Mouse (Mus musculus): Measurements from ENCODE around the gene Tec. TPM values are rescaled to one million over a fixed set of nuclear protein-coding genes. Genes with fewer than 3 reads are reported as not detected.

The Tec gene
- total and polyA plus RNA-seq, 2 experiments: 6.6 to 24.7 TPM

GRCm38 (mm10) chr5:72867036-72867672 lies 1.1 kb downstream of the Tec start:
- TF ChIP-seq CTCF (IDR thresholded peaks at IDR 0.05; ENCODE audit: low read depth, low read length): no peak
- no peak for TF ChIP-seq POLR2A (IDR thresholded peaks at IDR 0.05; ENCODE audit: extremely low read depth, insufficient read depth, low read length)
- Histone ChIP-seq H3K27me3 (ENCODE audit: control insufficient read depth, insufficient read depth, low read length) (no peaks in the 10 kb centered on the region), H3K4me1 (ENCODE audit: control insufficient read depth, insufficient read depth, low read length) (peaks cover 10% of the 10 kb centered on the region; the same call in 1 of the 2 replicates), H3K36me3 (ENCODE audit: control insufficient read depth, insufficient read depth, low read length) (no peaks in the 10 kb centered on the region), H3K4me3 (ENCODE audit: insufficient read depth, low read depth, low read length) (peak overlapping the region; percentile 77), H3K79me2 (ENCODE audit: control insufficient read depth, insufficient read depth, low read length) (peaks cover 26% of the 10 kb centered on the region; the same call in 1 of the 2 replicates), H3K9ac (ENCODE audit: low read depth, low read length) (peak overlapping the region; percentile 78), H3K27ac (replicated peaks; ENCODE audit: insufficient read depth, low read depth, low read length) (peak overlapping the region; percentile 79)
- DNase-seq (ENCODE audit: extremely low read depth, low read depth, low spot score): peak; percentile 77
- 13% methylated on average over 16 of the region's 16 CpGs for WGBS

GRCm38 (mm10) chr5:72866260-72866905 lies 1.9 kb downstream of the Tec start:
- TF ChIP-seq CTCF (IDR thresholded peaks at IDR 0.05; ENCODE audit: low read depth, low read length) (no peak), POLR2A (IDR thresholded peaks at IDR 0.05; ENCODE audit: extremely low read depth, insufficient read depth, low read length) (no peak)
- DNase-seq (ENCODE audit: extremely low read depth, low read depth, low spot score): peak; percentile 83
- Histone ChIP-seq H3K4me1 (ENCODE audit: control insufficient read depth, insufficient read depth, low read length) (peaks cover 10% of the 10 kb centered on the region), H3K27ac (replicated peaks; ENCODE audit: insufficient read depth, low read depth, low read length) (peak overlapping the region; percentile 29), H3K79me2 (ENCODE audit: control insufficient read depth, insufficient read depth, low read length) (peaks cover 28% of the 10 kb centered on the region; the same call in 1 of the 2 replicates), H3K36me3 (ENCODE audit: control insufficient read depth, insufficient read depth, low read length) (no peaks in the 10 kb centered on the region), H3K9ac (ENCODE audit: low read depth, low read length) (no peak overlapping the region), H3K27me3 (ENCODE audit: control insufficient read depth, insufficient read depth, low read length) (no peaks in the 10 kb centered on the region), H3K4me3 (ENCODE audit: insufficient read depth, low read depth, low read length) (peak overlapping the region; percentile 39; the same call in 1 of the 2 replicates)
- WGBS: 22% methylated on average over 6 of the region's 6 CpGs

GRCm38 (mm10) chr5:72864654-72865178 lies 3.6 kb downstream of the Tec start:
- Histone ChIP-seq H3K9ac (ENCODE audit: low read depth, low read length) (no peak overlapping the region), H3K79me2 (ENCODE audit: control insufficient read depth, insufficient read depth, low read length) (peaks cover 36% of the 10 kb centered on the region; the same call in 1 of the 2 replicates), H3K27ac (replicated peaks; ENCODE audit: insufficient read depth, low read depth, low read length) (no peak overlapping the region), H3K4me3 (ENCODE audit: insufficient read depth, low read depth, low read length) (no peak overlapping the region), H3K27me3 (ENCODE audit: control insufficient read depth, insufficient read depth, low read length) (no peaks in the 10 kb centered on the region), H3K36me3 (ENCODE audit: control insufficient read depth, insufficient read depth, low read length) (no peaks in the 10 kb centered on the region), H3K4me1 (ENCODE audit: control insufficient read depth, insufficient read depth, low read length) (peaks cover 10% of the 10 kb centered on the region)
- no peak for DNase-seq (ENCODE audit: extremely low read depth, low read depth, low spot score)
- TF ChIP-seq POLR2A (IDR thresholded peaks at IDR 0.05; ENCODE audit: extremely low read depth, insufficient read depth, low read length): no peak
- TF ChIP-seq CTCF (IDR thresholded peaks at IDR 0.05; ENCODE audit: low read depth, low read length): no peak
- WGBS: 76% methylated on average over 3 of the region's 3 CpGs

- Histone ChIP-seq H3K27me3 (ENCODE audit: control insufficient read depth, insufficient read depth, low read length) (no peaks in the 10 kb centered on the region), H3K36me3 (ENCODE audit: control insufficient read depth, insufficient read depth, low read length) (no peaks in the 10 kb centered on the region), H3K9ac (ENCODE audit: low read depth, low read length) (no peak overlapping the region), H3K79me2 (ENCODE audit: control insufficient read depth, insufficient read depth, low read length) (peaks cover 39% of the 10 kb centered on the region; the same call in 1 of the 2 replicates), H3K4me1 (ENCODE audit: control insufficient read depth, insufficient read depth, low read length) (peaks cover 12% of the 10 kb centered on the region), H3K27ac (replicated peaks; ENCODE audit: insufficient read depth, low read depth, low read length) (no peak overlapping the region), H3K4me3 (ENCODE audit: insufficient read depth, low read depth, low read length) (no peak overlapping the region)
- no peak for TF ChIP-seq POLR2A (IDR thresholded peaks at IDR 0.05; ENCODE audit: extremely low read depth, insufficient read depth, low read length)
- no peak for DNase-seq (ENCODE audit: extremely low read depth, low read depth, low spot score)
- WGBS: 90% methylated on average over 9 of the region's 9 CpGs
Measured at GRCm38 (mm10) chr5:72863166-72863565, 5.1 kb downstream of the Tec start.

DNA sequence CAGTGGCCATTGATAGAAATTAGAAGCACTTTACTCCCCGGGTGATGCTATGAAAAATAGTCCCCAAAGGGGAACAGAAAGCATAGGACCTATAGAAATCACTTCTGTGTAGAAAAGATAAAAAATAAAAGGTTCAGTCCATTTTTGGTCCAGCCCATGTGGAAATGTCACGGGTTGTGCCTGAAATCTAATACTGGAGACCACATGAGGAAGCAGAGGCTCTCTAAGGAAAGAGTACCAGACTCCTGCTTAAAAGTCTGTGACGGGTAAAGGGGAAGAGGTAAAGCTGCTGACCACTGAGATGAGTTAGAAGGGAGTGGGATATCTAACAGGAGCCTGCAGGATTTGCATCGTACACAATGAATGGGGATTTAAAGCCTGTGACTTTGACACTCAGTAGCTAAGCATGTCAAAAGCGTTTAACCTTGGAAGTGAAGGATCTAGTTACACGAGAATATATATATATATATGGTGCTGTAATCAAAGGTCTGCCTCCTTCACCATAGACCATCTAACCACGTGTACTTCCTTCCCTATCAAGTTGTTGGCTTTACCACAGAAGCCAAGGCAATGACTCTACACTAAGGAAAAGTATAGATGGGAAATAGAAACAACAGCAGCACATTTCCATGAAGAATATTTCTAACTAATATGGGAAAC lies 6.4 kb downstream of the Tec start:
- WGBS: 76% methylated on average over 7 of the region's 7 CpGs
- Histone ChIP-seq H3K27ac (replicated peaks; ENCODE audit: insufficient read depth, low read depth, low read length) (no peak overlapping the region), H3K9ac (ENCODE audit: low read depth, low read length) (no peak overlapping the region), H3K27me3 (ENCODE audit: control insufficient read depth, insufficient read depth, low read length) (no peaks in the 10 kb centered on the region), H3K4me3 (ENCODE audit: insufficient read depth, low read depth, low read length) (no peak overlapping the region), H3K36me3 (ENCODE audit: control insufficient read depth, insufficient read depth, low read length) (no peaks in the 10 kb centered on the region), H3K4me1 (ENCODE audit: control insufficient read depth, insufficient read depth, low read length) (peaks cover 20% of the 10 kb centered on the region), H3K79me2 (ENCODE audit: control insufficient read depth, insufficient read depth, low read length) (peaks cover 39% of the 10 kb centered on the region; the same call in 1 of the 2 replicates)
- TF ChIP-seq POLR2A (IDR thresholded peaks at IDR 0.05; ENCODE audit: extremely low read depth, insufficient read depth, low read length) (no peak), CTCF (IDR thresholded peaks at IDR 0.05; ENCODE audit: low read depth, low read length) (no peak)
- DNase-seq (ENCODE audit: extremely low read depth, low read depth, low spot score): no peak
